Mouse (Mus musculus): ENCODE results near the gene Sema3b.

The Sema3b gene

GRCm38 (mm10) chr9:107620954-107621353 is 11.9 kb upstream of the Sema3b start:
- in situ Hi-C loops (cut with MboI; ENCODE audit: low pct_unique_long_range_greater_than_20kb in 1 of 2, low sequenced_read_pairs in 2 of 2, unreplicated experiment in 1 of 2) = no loop called here

GRCm38 (mm10) chr9:107619546-107619879 is 10.5 kb upstream of the Sema3b start:
- in situ Hi-C loops (cut with MboI; ENCODE audit: low pct_unique_long_range_greater_than_20kb in 1 of 2, low sequenced_read_pairs in 2 of 2, unreplicated experiment in 1 of 2) = no loop called here

GRCm38 (mm10) chr9:107618778-107619545 is 9.9 kb upstream of the Sema3b start:
- in situ Hi-C loops (cut with MboI; ENCODE audit: low pct_unique_long_range_greater_than_20kb in 1 of 2, low sequenced_read_pairs in 2 of 2, unreplicated experiment in 1 of 2) = no loop called here

- in situ Hi-C loops (cut with MboI; ENCODE audit: low pct_unique_long_range_greater_than_20kb in 1 of 2, low sequenced_read_pairs in 2 of 2, unreplicated experiment in 1 of 2) = no loop called here
Measured at GRCm38 (mm10) chr9:107618098-107618497, 9.1 kb upstream of the Sema3b start.

- in situ Hi-C loops (cut with MboI; ENCODE audit: low pct_unique_long_range_greater_than_20kb in 1 of 2, low sequenced_read_pairs in 2 of 2, unreplicated experiment in 1 of 2) = no loop called here
Measured at GRCm38 (mm10) chr9:107617461-107617860, 8.4 kb upstream of the Sema3b start.

GRCm38 (mm10) chr9:107615035-107615434 is 6.0 kb upstream of the Sema3b start:
- in situ Hi-C loops (cut with MboI; ENCODE audit: low pct_unique_long_range_greater_than_20kb in 1 of 2, low sequenced_read_pairs in 2 of 2, unreplicated experiment in 1 of 2) = no loop called here

GRCm38 (mm10) chr9:107612945-107613569 is 4.0 kb upstream of the Sema3b start:
- in situ Hi-C loops (cut with MboI; ENCODE audit: low pct_unique_long_range_greater_than_20kb in 1 of 2, low sequenced_read_pairs in 2 of 2, unreplicated experiment in 1 of 2) = no loop called here

- in situ Hi-C loops (cut with MboI; ENCODE audit: low pct_unique_long_range_greater_than_20kb in 1 of 2, low sequenced_read_pairs in 2 of 2, unreplicated experiment in 1 of 2) = no loop called here
Measured at GRCm38 (mm10) chr9:107612191-107612944, 3.3 kb upstream of the Sema3b start.

- in situ Hi-C loops (cut with MboI; ENCODE audit: low pct_unique_long_range_greater_than_20kb in 1 of 2, low sequenced_read_pairs in 2 of 2, unreplicated experiment in 1 of 2) = no loop called here
Measured at GRCm38 (mm10) chr9:107611456-107612190, 2.6 kb upstream of the Sema3b start.

- in situ Hi-C loops (cut with MboI; ENCODE audit: low pct_unique_long_range_greater_than_20kb in 1 of 2, low sequenced_read_pairs in 2 of 2, unreplicated experiment in 1 of 2) = loop anchor here in 1 of 2 experiments (5.0 kb wide), 1 partner anchor 33 kb away; no protein-coding TSS in a partner anchor
Measured at GRCm38 (mm10) chr9:107609433-107609830, 403 bp upstream of the Sema3b start.

- in situ Hi-C loops (cut with MboI; ENCODE audit: low pct_unique_long_range_greater_than_20kb in 1 of 2, low sequenced_read_pairs in 2 of 2, unreplicated experiment in 1 of 2) = loop anchor here in 1 of 2 experiments (5.0 kb wide), 1 partner anchor 35 kb away; no protein-coding TSS in a partner anchor
Measured at GRCm38 (mm10) chr9:107607653-107608245, 1.3 kb downstream of the Sema3b start.

GRCm38 (mm10) chr9:107607036-107607435 is 2.0 kb downstream of the Sema3b start:
- in situ Hi-C loops (cut with MboI; ENCODE audit: low pct_unique_long_range_greater_than_20kb in 1 of 2, low sequenced_read_pairs in 2 of 2, unreplicated experiment in 1 of 2) = loop anchor here in 1 of 2 experiments (5.0 kb wide), 1 partner anchor 35 kb away; no protein-coding TSS in a partner anchor

GRCm38 (mm10) chr9:107606591-107606990 is 2.4 kb downstream of the Sema3b start:
- in situ Hi-C loops (cut with MboI; ENCODE audit: low pct_unique_long_range_greater_than_20kb in 1 of 2, low sequenced_read_pairs in 2 of 2, unreplicated experiment in 1 of 2) = loop anchor here in 1 of 2 experiments (5.0 kb wide), 1 partner anchor 36 kb away; no protein-coding TSS in a partner anchor

- in situ Hi-C loops (cut with MboI; ENCODE audit: low pct_unique_long_range_greater_than_20kb in 1 of 2, low sequenced_read_pairs in 2 of 2, unreplicated experiment in 1 of 2) = loop anchor here in 1 of 2 experiments (5.0 kb wide), 1 partner anchor 37 kb away; no protein-coding TSS in a partner anchor
Measured at GRCm38 (mm10) chr9:107605041-107605661, 3.9 kb downstream of the Sema3b start.

- in situ Hi-C loops (cut with MboI; ENCODE audit: low pct_unique_long_range_greater_than_20kb in 1 of 2, low sequenced_read_pairs in 2 of 2, unreplicated experiment in 1 of 2) = loop anchor here in 1 of 2 experiments (5.0 kb wide), 1 partner anchor 74 kb away; the partner anchor contains the start of gene Gnat1
Measured at GRCm38 (mm10) chr9:107603251-107603650, 5.8 kb downstream of the Sema3b start.

GRCm38 (mm10) chr9:107602068-107602648 is 6.9 kb downstream of the Sema3b start:
- in situ Hi-C loops (cut with MboI; ENCODE audit: low pct_unique_long_range_greater_than_20kb in 1 of 2, low sequenced_read_pairs in 2 of 2, unreplicated experiment in 1 of 2) = loop anchor here in 1 of 2 experiments (5.0 kb wide), 1 partner anchor 75 kb away; the partner anchor contains the start of gene Gnat1

- in situ Hi-C loops (cut with MboI; ENCODE audit: low pct_unique_long_range_greater_than_20kb in 1 of 2, low sequenced_read_pairs in 2 of 2, unreplicated experiment in 1 of 2) = loop anchor here in 1 of 2 experiments (5.0 kb wide), 1 partner anchor 76 kb away; the partner anchor contains the start of gene Gnat1
Measured at GRCm38 (mm10) chr9:107601275-107601674, 7.8 kb downstream of the Sema3b start.
